Mouse (Mus musculus) small intestine, adult 10 weeks (tissue): ENCODE data around the gene Ddx1. TPM values are rescaled to one million over a fixed set of nuclear protein-coding genes. Genes with fewer than 3 reads are reported as not detected.

Experiments used
- polyA plus RNA-seq: library from polyadenylated mRNA; stranded (reverse); fragments of 350-450 nt; fragmentation: Illumina TruSeq; extraction: RNeasy Lipid Tissue Mini Kit (QIAGEN cat#74804); gene quantifications from one replicate; pipeline ENCODE4 v1.2.3, GENCODE M21; 2014; ENCODE audit warnings: low replicate concordance

The Ddx1 gene
- 197 TPM for polyA plus RNA-seq

GRCm38 (mm10) chr12:13248691-13249572, at the start of gene Ddx1:
Gene Ddx1, minus strand, starts transcription at chr12:13249213.

GRCm38 (mm10) chr12:13268826-13269449, 19.9 kb upstream of the Ddx1 start, which contains the start of gene Nbas:
Gene Nbas, plus strand, starts transcription at chr12:13269133.

Other genes starting within 250 kb of the Ddx1 start
- gene Nbas, start 19.9 kb upstream of the Ddx1 start, polyA plus RNA-seq, result 9.0 TPM